23 mouse cellular contexts compared by ENCODE assay signal in the genomic region with DNA sequence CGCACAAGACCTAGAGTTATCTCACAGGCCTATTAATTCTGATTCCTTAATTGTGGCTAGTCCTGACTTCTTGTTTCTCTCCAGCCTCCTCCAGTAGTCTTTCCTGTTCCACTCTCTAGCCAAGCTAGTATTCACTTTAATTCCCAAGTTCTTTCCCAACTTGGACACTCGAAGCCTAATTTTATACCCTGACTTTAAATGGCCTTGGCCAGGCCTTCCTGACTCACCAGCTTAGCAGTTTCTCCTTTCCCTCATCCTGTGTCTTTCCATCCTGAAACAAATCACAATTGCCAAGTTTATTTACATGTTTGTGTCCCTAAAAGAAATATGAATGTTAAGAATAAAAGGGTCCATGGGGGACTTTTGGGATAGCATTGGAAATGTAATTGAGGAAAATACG. TPM values are rescaled to one million over a fixed set of nuclear protein-coding genes. Genes with fewer than 3 reads are reported as not detected.
DNase-seq lines count a peak whose midpoint lies in the region; ATAC-seq and TF ChIP-seq lines count a peak whose summit lies in the region.
"Had no signal": no experiment of that assay in that cellular context is flagged by ENCODE, and none has a peak within 500 bp of the region (broad histone marks: within the 10 kb centered on the region; RNA-seq: fewer than 3 reads in every experiment).

No protein-coding gene starts in this region.

- H3K9me3 ChIP-seq in hindbrain, embryonic 11.5 days (ENCODE audit: control insufficient read depth, low read length): no peaks in the 10 kb centered on the region
- H3K9me3 ChIP-seq in limb, embryonic 10.5 days (replicated peaks): no peaks in the 10 kb centered on the region
- H3K9me3 ChIP-seq: embryonic facial prominence, embryonic 10.5 days; embryonic facial prominence, embryonic 12.5 days; forebrain, embryonic 13.5 days; forebrain, embryonic 15.5 days had no signal

- peak; percentile 55 for DNase-seq in adrenal gland, adult 2 months
- no peak for DNase-seq in adrenal gland, postnatal 25 days
- no peak for DNase-seq in gastrocnemius, adult 2 months
- no peak for DNase-seq in gastrocnemius, adult 8-10 months (ENCODE audit: low spot score in 2 of 2)
- peak; percentile 21 for DNase-seq in adrenal gland, postnatal 14 days
- no peak for DNase-seq in hindbrain, embryonic 11.5 days (ENCODE audit: low spot score)
- DNase-seq in limb, embryonic 10.5 days (ENCODE audit: low spot score): no peak
- DNase-seq: cerebellum, adult 11-12 months; cerebellum, adult 2 months; cerebellum, adult 9-10 months; cerebellum, postnatal 10 days; cerebellum, postnatal 25 days; forebrain, postnatal 0 days had no signal

- intact Hi-C loops in gastrocnemius, adult 2 months (cut with DNase I): no loop called here

- no peak overlapping the region for H3K4me2 ChIP-seq in hindbrain, embryonic 11.5 days (replicated peaks; ENCODE audit: low read depth, low read length)
- H3K4me2 ChIP-seq: embryonic facial prominence, embryonic 12.5 days; forebrain, embryonic 13.5 days; forebrain, embryonic 15.5 days had no signal

- no peaks in the 10 kb centered on the region for H3K36me3 ChIP-seq in hindbrain, embryonic 11.5 days (ENCODE audit: control insufficient read depth, insufficient read depth, low read length)
- H3K36me3 ChIP-seq in limb, embryonic 10.5 days: 0 out of 2 replicates have a peak, but pooled peaks cover 2% of the 10 kb centered on the region
- H3K36me3 ChIP-seq: embryonic facial prominence, embryonic 12.5 days; forebrain, embryonic 15.5 days had no signal

- ATAC-seq in hindbrain, embryonic 11.5 days (ENCODE audit: low FRiP score): no peak
- ATAC-seq: forebrain, embryonic 13.5 days; forebrain, embryonic 15.5 days; forebrain, postnatal 0 days had no signal

- no peaks in the 10 kb centered on the region for H3K27me3 ChIP-seq in hindbrain, embryonic 11.5 days (ENCODE audit: control insufficient read depth, insufficient read depth, low read length)
- H3K27me3 ChIP-seq in limb, embryonic 10.5 days (ENCODE audit: low read depth, poor library complexity, severe bottlenecking): no peaks in the 10 kb centered on the region
- H3K27me3 ChIP-seq: embryonic facial prominence, embryonic 12.5 days; forebrain, embryonic 13.5 days; forebrain, embryonic 15.5 days had no signal

- H3K4me3 ChIP-seq in gastrocnemius, adult 2 months: no peak overlapping the region
- no peak overlapping the region for H3K4me3 ChIP-seq in hindbrain, embryonic 11.5 days (ENCODE audit: low read depth, low read length)
- H3K4me3 ChIP-seq in limb, embryonic 10.5 days: no peak overlapping the region
- H3K4me3 ChIP-seq: embryonic facial prominence, embryonic 10.5 days; embryonic facial prominence, embryonic 12.5 days; forebrain, embryonic 13.5 days; forebrain, embryonic 15.5 days had no signal

- H3K4me1 ChIP-seq in hindbrain, embryonic 11.5 days (replicated peaks; ENCODE audit: control insufficient read depth, insufficient read depth, low read length): no peaks in the 10 kb centered on the region
- H3K4me1 ChIP-seq in limb, embryonic 10.5 days: no peaks in the 10 kb centered on the region
- H3K4me1 ChIP-seq: embryonic facial prominence, embryonic 10.5 days; embryonic facial prominence, embryonic 12.5 days had no signal

- 93% methylated on average over 3 of the region's 3 CpGs for WGBS in hindbrain, embryonic 11.5 days
- 92% methylated on average over 3 of the region's 3 CpGs for WGBS in limb, embryonic 10.5 days

- peak overlapping the region; percentile 100 for H3K27ac ChIP-seq in gastrocnemius, adult 2 months
- H3K27ac ChIP-seq in hindbrain, embryonic 11.5 days (ENCODE audit: low read depth, low read length): no peak overlapping the region
- no peak overlapping the region for H3K27ac ChIP-seq in limb, embryonic 10.5 days
- H3K27ac ChIP-seq: embryonic facial prominence, embryonic 10.5 days; embryonic facial prominence, embryonic 12.5 days; forebrain, embryonic 13.5 days; forebrain, embryonic 15.5 days had no signal

- no peak for TF ChIP-seq CTCF in gastrocnemius, adult 2 months (IDR thresholded peaks at IDR 0.05)

- no peak overlapping the region for H3K9ac ChIP-seq in hindbrain, embryonic 11.5 days (ENCODE audit: low read depth, low read length)
- H3K9ac ChIP-seq: embryonic facial prominence, embryonic 12.5 days; forebrain, embryonic 13.5 days; forebrain, embryonic 15.5 days; forebrain, postnatal 0 days had no signal

RNA-seq across cellular contexts. Expression of gene Herpud2, which starts 9.6 kb away (rescaled TPM):
- 10 to 100 TPM; 46.3 to 51.0 TPM for total RNA-seq in adrenal gland, adult 2 months (2021)
- 98.1 and 98.8 TPM in 2 replicates for polyA plus RNA-seq in adrenal gland, adult 2 months (2012; rRNA removed)
- 55.4 and 59.4 TPM in 2 replicates for total RNA-seq in adrenal gland, postnatal 25 days (2021)
- total RNA-seq in gastrocnemius, adult 2 months (2021): 10 to 100 TPM; 41.5 to 50.0 TPM
- total RNA-seq in gastrocnemius, adult 8-10 months (2022): 10 to 100 TPM; 47.3 to 56.0 (median 51.9) TPM
- 39.8 and 45.1 TPM in 2 replicates for total RNA-seq in adrenal gland, postnatal 14 days (2021)
- 32.0 and 32.8 TPM in 2 replicates for polyA plus RNA-seq in hindbrain, embryonic 11.5 days (2014; fragmentation: Nextera tagmentation; extraction: Ambion mirVana)
- polyA plus RNA-seq in limb, embryonic 10.5 days (2016; fragmentation: Nextera tagmentation; extraction: Ambion mirVana): 21.0 and 26.0 TPM in 2 replicates

RNA-seq across cellular contexts. Expression of gene Gm10181, which starts 52.8 kb away (rescaled TPM):
- total RNA-seq in adrenal gland, adult 2 months (2021): not detected
- polyA plus RNA-seq in adrenal gland, adult 2 months (2012; rRNA removed): not detected in 2 replicates
- total RNA-seq in adrenal gland, postnatal 25 days (2021): not detected in 2 replicates
- total RNA-seq in gastrocnemius, adult 2 months (2021): not detected
- total RNA-seq in gastrocnemius, adult 8-10 months (2022): not detected
- not detected in 2 replicates for total RNA-seq in adrenal gland, postnatal 14 days (2021)
- not detected in 2 replicates for polyA plus RNA-seq in hindbrain, embryonic 11.5 days (2014; fragmentation: Nextera tagmentation; extraction: Ambion mirVana)
- not detected in 2 replicates for polyA plus RNA-seq in limb, embryonic 10.5 days (2016; fragmentation: Nextera tagmentation; extraction: Ambion mirVana)
- total RNA-seq: ES-E14; forebrain, postnatal 0 days; MEL had no signal
- polyA plus RNA-seq: C2C12; cerebellum, adult 2 months; cortical plate, adult 2 months; embryonic facial prominence, embryonic 10.5 days; embryonic facial prominence, embryonic 12.5 days; embryonic facial prominence, embryonic 14.5 days; forebrain, embryonic 11.5 days; forebrain, embryonic 13.5 days; forebrain, embryonic 15.5 days; forebrain, postnatal 0 days had no signal

Comparison
In these comparisons a context has a peak if more than half of its experiments do, and no peak if none do; other contexts are left out.
1. DNase-seq: peak in adrenal gland, adult 2 months (single experiment) and adrenal gland, postnatal 14 days (single experiment); none in adrenal gland, postnatal 25 days (single experiment), gastrocnemius, adult 2 months (single experiment), gastrocnemius, adult 8-10 months (0 of 2), hindbrain, embryonic 11.5 days (single experiment) and limb, embryonic 10.5 days (single experiment).